Mouse (Mus musculus) layer of hippocampus, postnatal 25 days (tissue): ENCODE measurements around the gene Gnai3. TPM values are rescaled to one million over a fixed set of nuclear protein-coding genes. Genes with fewer than 3 reads are reported as not detected.

Source experiments
- total RNA-seq, 2 experiments: library from RNA; stranded (reverse); gene quantifications; 2 replicates each; pipeline ENCODE4 v1.2.3; 2021

The Gnai3 gene
- total RNA-seq, 2 experiments from 2014 or later, result 31.6 to 31.9 TPM

Other genes starting within 250 kb of the Gnai3 start
- 100 to 1,000 TPM; 150 to 174 TPM for gene Gstm7, start 214.3 kb downstream of the Gnai3 start, total RNA-seq
- 10 to 100 TPM; 12.1 to 14.2 TPM for gene Gstm6, start 202.4 kb downstream of the Gnai3 start, total RNA-seq
- gene Gstm3, start 176.9 kb downstream of the Gnai3 start, total RNA-seq, result not detected
- 1 to 10 TPM; 2.6 to 2.8 TPM for gene Gstm2, start 159.7 kb downstream of the Gnai3 start, total RNA-seq
- gene Gstm1, start 128.2 kb downstream of the Gnai3 start, total RNA-seq, result 100 to 1,000 TPM; 299 to 321 TPM
- 10 to 100 TPM; 12.0 to 12.1 TPM for gene Gstm4, start 101.3 kb downstream of the Gnai3 start, total RNA-seq
- 10 to 100 TPM; 69.8 to 76.2 TPM for gene Ampd2, start 59.5 kb downstream of the Gnai3 start, total RNA-seq
- gene Gnat2, start 53.4 kb downstream of the Gnai3 start, total RNA-seq, result not detected
- 10 to 100 TPM; 15.2 to 18.6 TPM for gene Gpr61, start 8.7 kb upstream of the Gnai3 start, total RNA-seq
- gene Amigo1, start 40.2 kb upstream of the Gnai3 start, total RNA-seq, result 10 to 100 TPM; 66.8 to 67.7 TPM
- 10 to 100 TPM; 14.3 to 17.1 TPM for gene Cyb561d1, start 55.1 kb upstream of the Gnai3 start, total RNA-seq
- gene Atxn7l2, start 64.8 kb upstream of the Gnai3 start, total RNA-seq, result 10 to 100 TPM; 19.5 to 31.1 TPM
- 1 to 10 TPM; 2.9 to 3.6 TPM for gene Sypl2, start 80.5 kb upstream of the Gnai3 start, total RNA-seq
- 10 to 100 TPM; 67.7 to 79.0 TPM for gene Psma5, start 110.8 kb upstream of the Gnai3 start, total RNA-seq
- 100 to 1,000 TPM; 349 to 354 TPM for gene Sort1, start 137.9 kb upstream of the Gnai3 start, total RNA-seq
- gene Mybphl, start 218.8 kb upstream of the Gnai3 start, total RNA-seq, result 1 to 10 TPM in 1 of 2 experiments, under 1 TPM in 1; 0.49 to 1.1 TPM
- gene Psrc1, start 237.7 kb upstream of the Gnai3 start, total RNA-seq, result 10 to 100 TPM; 15.5 to 17.3 TPM